Mouse (Mus musculus) liver, postnatal 0 days (tissue): ENCODE measurements around the gene Foxa3.

Experiments used
- CTCF ChIP-seq: sonication (generic); IDR thresholded peaks from 2 replicates; pipeline ENCODE4 v1.5.1; 2016; ENCODE audit warnings: antibody characterized with exemption, low read depth
- EP300 ChIP-seq: IDR thresholded peaks from 2 replicates; pipeline ENCODE4 v1.6.1; 2016; ENCODE audit warnings: antibody characterized with exemption, low read depth, mild to moderate bottlenecking

DNA sequence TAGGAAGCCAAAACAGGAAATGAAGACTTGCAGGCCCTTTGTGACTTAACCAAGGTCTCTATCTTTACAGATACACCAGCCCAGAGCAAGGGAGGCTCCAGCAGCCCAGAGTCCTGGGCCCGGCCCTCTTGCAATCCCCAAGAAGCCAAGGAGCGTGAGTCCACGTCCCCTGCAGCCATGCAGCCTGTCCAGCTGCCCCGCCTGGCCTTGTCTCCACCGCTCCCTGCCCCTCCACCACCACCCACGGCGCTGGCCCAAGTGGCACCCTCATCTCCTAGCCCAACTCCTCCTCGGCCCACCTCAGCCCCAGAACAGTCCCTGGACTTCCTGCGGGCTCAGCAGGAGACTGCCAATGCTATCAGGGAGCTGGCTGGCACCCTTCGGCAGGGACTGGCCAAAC lies 22.9 kb downstream of the Foxa3 start:
- TF ChIP-seq CTCF (no peak), EP300 (no peak)
